Mouse (Mus musculus): ENCODE data around the gene Aox4.

Gene Aox4

DNA sequence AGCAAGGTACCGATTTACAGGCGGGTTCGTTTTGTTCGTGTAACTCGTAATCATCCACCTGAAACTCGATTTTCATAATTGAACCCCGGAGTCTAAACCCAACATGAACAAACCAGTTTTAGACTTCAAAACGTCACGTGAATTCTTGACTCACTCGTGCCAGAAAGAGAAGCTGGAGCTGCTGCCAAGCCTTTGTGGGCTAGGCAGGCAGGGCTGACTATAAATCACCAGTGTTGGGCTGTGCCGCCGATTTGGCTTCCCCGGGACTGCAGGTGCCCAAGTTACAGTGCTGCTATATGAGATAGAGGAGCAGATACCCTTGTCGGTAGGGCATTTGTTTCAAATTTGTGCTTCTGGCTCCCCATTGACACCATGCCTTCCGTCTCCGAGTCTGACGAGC is at the start of gene Aox4:
Aox4 (plus strand) TSS at position 195 of the 400 bp plus-strand sequence.
- DNase-seq (ENCODE audit: low read depth, low spot score), result peak; percentile 51

DNA sequence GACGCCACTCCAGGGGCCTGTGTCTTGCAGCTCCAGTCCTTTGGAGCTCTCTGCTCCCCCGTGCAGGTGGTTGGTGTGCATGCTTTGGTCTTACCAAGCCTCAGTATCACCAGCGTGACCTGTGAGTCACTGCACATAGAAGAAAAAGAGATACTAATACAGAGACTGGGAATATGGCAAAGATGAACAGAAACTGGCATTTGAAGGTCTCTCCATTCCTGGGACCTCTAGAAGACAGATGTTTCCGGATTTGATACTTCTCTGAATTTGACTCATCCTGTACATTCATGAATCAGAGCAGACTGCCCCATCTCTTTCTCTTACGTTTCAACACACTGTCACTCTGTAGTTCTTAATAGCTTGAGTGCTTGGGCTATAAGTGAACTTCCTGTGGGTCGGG is 40.3 kb upstream of the Aox4 start:
- no peak for DNase-seq (ENCODE audit: low read depth, low spot score)

DNA sequence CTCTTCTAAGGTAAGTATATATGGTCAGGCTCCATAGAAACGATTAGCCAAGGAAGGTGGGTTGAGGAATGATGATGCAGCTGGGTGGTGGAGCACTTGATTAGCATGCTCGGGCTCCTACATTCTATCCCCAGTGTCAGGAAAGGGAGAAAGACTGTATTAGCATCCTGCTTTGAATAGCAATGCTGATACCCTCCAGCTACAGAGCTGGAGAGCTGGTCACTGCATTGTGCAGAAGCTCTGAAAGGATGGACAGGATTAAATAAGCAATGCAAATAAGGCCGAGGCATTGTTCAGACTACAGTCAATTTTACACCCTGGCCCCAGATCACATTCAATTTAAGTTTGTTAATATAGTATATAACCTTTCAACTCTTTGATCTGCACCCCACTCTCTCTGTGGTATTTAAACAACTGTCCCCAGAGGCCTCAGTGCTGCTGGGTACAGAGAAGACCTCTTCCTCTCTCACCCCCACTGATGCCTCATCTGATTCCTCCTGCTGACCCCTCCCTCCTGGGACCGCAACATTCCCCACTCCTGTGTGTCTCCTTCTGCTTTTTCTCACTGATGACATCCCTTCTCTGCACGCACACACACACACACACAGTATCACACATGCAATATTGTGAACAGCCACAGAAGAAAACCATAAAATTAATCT is 21.6 kb upstream of the Aox4 start:
- DNase-seq (ENCODE audit: low read depth, low spot score), result no peak

DNA sequence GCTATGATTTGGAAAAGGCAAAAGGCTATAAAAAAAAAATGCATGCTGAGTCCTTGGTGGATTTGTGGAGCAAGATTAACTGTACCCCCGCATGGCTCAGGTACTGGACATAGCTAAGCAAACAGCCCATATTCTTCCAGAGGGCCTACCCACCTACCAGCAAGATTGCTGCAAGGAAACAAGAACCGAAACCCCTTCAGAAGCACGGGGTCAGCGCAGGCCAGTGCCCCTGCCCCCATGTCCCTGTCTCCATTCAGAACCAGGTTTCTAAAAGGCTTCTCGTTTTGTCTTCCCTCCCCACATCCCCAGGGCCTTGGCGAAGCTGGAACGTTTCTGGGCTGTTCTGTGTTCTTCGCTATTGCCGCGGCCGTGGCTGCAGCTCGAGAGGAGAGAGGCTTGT is 15.9 kb upstream of the Aox4 start:
- DNase-seq (ENCODE audit: low read depth, low spot score), result no peak

DNA sequence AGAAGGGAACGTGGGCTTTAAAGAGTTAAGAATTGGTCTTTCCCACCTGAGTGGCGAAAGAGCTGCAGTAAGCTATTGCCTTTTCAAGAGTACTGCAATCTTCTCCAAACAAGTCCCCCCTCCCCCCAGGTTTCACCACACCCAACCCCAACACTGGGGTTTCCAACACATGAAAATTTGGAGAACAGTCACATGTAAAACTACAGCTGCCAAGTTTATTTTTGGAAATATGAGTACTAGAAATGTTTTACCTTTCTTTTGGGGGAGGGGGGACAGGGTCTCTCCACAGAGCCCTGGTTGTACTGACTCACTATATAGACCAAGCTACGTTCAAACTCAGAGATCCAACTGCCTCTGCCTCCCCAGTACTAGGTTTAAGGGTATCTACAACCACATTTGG is 15.2 kb upstream of the Aox4 start:
- DNase-seq (ENCODE audit: low read depth, low spot score), result no peak

DNA sequence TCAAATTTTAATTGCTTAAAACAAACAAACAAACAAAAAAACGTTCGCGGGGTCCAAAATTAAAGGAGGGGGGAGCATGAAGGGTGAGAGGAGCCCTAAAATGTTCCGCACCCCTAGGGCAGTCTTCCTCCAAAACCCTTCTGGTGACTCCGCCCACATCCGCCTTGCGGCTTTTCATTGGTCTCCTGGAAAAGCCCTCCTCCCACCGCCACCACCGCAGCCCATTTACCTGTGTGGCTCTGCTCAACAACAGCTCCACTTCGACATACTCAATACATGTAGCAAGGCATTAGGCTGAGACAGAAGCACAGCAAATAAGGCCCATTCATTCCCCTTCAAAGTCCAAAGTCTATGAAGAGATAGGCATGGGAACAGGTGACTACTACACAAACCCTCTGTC is 14.7 kb upstream of the Aox4 start:
- DNase-seq (ENCODE audit: low read depth, low spot score), result no peak

DNA sequence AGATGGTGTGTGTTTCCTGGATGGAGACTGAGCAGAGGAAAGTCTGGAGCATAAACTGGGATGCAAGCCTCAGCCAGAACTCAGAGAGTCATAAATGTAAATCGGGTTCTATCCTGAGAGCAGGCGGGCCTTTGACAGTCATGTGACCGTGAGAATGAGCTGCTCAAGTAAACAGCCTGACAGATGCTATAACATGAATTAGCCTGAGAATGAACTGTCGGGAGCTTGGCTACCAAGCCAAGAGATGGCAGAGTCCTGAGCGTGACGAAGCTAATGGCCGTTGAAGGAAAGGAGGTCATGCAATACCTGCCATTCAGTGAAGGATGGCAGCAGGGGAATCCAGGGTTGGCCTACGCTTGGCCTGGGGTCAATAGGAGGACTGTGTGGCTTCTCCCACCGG is 13.2 kb upstream of the Aox4 start:
- DNase-seq (ENCODE audit: low read depth, low spot score), result no peak

DNA sequence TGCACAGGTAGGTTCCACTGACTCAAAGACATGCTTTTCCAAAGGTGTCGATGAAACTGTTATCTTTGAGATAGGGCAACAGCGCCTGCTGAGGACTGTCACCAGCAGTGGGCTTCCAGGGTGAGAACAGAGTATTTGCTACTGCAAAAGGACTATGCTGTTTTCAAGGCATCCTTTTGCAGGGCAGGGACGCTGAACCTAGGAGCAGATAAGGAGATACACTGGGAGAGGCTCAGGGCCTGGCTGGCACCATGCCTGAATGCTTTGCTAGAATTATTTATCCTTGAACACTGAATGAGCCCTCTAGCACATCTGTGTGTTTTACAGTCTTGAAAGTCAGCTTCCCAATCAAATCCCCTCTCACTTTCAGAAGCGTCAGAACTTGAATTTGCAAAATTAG is 11.8 kb upstream of the Aox4 start:
- DNase-seq (ENCODE audit: low read depth, low spot score), result no peak

DNA sequence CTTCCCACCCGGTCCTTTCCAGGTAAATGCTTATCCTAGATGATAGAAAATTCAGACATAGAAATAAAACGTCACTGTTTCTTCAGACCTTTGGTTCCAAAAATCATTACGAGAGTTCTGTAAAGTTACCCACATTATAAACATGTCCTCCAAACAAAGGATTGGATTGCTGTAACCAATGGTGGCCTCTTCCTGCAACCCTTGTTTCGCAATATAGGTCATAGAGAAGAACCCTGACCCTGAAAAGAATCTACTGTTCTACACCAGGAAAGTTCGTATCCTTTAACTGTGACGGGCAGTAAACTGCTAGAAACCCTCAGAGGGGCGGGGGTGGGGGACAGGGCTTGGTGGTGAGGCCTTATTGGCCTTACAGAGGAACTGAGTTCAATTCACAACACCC is 2.6 kb downstream of the Aox4 start:
- DNase-seq (ENCODE audit: low read depth, low spot score), result no peak

DNA sequence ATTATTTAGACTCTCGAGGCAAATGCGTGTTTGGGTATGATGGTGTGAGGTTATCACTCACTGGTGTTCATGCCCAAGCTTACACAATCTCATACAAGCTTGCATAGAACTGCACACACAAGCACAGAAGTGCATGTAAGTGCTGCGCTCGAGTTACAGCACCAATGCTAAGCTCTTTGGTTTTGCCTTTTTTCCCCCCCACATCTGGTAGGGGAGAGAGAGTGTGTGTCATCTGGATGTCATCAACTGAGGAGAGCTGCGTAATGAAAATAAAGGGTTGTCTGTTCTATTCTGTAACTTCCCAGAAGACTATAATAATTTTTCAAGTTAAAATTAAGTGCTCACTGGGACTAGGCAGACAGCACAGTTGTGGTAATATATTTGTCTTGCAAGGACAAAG is 3.6 kb downstream of the Aox4 start:
- no peak for DNase-seq (ENCODE audit: low read depth, low spot score)

DNA sequence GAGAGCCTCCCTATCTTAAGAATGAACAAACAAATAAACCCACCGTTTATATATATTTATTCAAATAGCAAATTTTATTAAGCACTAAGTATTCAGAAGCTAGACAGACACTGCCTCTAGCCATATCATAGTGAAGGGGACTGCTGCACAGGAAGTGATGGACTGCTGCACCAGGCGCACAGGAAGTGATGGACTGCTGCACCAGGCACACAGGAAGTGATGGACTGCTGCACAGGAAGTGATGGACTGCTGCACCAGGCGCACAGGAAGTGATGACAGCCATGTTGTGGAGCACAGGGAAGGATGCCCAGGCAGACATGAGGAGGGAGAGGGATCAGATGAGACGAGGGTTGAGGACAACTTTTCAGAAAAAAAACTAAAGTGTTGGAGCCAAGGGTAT is 5.2 kb downstream of the Aox4 start:
- peak; percentile 38 for DNase-seq (ENCODE audit: low read depth, low spot score)

DNA sequence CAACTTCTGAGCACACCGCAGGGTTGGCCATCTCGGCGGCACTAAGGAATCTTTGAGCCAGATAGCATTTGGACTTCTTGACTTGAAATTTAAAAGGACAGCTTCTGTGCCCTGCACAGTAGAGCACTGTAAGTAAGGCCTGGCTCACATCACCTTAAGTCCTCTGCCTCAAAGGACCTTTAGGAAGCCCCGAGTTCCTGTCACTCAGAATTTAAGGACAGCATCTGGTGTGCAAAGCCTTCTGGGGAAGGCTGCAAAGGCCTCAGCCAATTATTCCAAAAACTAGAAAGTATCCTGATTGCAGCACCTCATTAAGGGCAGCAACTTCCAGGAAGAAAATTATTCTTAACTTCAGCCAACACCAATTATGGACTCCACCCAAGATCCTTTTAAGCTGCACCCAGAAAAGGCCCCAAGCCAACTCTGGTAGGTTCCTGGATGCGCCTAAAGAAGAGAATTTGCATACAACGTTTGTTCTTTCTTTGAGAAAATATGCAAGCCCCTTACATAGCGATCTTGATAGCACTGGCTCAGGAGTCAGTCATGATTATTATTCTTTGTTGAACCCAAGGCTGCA is 5.8 kb downstream of the Aox4 start:
- no peak for DNase-seq (ENCODE audit: low read depth, low spot score)

DNA sequence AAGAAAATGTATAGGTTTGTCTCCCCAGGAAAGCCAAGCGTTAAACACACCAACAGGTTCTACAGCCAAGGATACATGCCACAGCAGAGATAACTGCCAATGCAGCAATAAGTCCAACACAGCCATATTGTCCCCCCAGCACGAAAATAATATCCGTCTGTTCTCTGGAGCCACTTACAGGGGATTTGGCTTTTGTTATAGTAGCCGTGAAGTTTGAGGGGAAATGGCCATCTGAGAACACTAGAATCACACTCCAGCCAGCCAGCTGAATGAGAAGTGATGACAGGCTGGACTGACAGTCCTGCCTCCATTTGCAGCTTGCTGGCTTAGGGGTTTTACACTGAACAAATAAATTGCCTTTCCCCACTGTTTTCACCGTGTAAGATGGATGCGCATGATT is 10.9 kb downstream of the Aox4 start:
- no peak for DNase-seq (ENCODE audit: low read depth, low spot score)

DNA sequence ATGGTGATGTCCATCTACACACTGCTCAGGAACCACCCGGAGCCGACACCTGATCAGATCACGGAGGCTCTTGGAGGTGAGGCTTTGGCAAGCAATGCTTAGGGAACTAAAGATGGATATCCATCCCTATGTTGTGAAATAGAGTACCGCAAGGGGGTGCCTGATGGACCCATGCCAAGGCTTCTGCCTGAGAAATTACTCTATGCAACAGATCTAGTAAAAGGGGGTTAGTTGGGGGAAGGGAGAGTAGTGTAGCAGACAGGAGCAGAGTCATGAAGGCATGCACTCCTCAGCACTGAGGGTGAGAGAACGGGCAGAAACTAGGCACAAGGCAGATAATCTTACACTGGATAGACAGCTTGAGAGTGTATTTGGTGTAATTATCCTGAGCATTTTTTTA is 11.7 kb downstream of the Aox4 start:
- DNase-seq (ENCODE audit: low read depth, low spot score), result no peak

DNA sequence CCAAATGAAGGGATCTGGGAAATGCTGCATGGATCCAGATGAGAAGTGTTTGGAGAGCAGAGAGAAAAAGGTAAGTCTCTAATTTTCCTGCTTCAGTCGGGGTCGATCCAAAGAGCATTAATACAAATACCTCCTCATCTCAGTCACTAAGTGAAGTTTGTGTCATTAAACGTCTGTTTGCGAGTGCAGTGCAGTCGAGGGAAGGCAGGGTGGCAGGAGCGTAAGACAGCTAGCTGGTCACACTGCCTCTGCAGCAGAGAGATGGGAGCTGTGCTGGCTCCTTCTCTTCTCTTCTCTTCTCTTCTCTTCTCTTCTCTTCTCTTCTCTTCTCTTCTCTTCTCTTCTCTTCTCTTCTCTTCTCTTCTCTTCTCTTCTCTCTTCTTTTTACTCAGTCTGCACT is 17.9 kb downstream of the Aox4 start:
- DNase-seq (ENCODE audit: low read depth, low spot score), result no peak

DNA sequence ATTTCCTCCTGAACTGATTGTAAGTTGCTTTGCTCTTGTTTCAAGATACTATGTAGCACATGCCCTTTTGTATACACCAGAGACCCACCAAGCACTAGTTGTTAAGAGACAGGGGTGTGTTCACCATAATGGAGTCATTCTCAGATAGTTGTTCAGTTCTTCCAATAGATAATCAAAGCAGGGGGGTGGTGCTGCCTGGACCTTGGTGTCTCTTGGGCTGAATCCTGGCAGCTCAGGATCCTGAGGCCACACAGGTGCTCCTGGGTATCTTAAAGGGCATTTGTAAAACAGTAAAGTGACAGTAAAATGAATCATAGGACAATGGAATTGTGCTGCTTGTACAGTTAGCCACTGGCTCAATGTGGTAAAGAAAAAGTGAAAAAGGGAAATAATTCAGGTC is 18.7 kb downstream of the Aox4 start:
- no peak for DNase-seq (ENCODE audit: low read depth, low spot score)

DNA sequence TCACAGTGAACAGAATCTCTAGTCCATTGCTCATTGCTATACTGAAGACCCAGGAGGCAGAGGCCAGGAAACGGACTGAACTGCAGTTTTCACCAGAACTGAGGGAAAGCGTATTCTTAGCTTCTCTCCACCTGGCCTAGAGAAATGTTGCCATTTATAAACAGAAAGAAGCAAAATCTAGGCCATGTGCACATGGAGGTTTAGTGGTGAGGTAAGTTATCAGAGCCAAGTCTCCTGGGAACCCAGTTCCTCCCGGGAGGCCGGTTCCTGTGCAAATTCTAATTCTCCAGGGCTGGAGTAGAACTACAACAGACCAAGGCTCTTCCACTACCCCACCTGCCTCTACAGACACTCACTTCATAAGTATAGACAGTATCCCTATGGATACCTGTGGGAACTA is 19.6 kb downstream of the Aox4 start:
- no peak for DNase-seq (ENCODE audit: low read depth, low spot score)

DNA sequence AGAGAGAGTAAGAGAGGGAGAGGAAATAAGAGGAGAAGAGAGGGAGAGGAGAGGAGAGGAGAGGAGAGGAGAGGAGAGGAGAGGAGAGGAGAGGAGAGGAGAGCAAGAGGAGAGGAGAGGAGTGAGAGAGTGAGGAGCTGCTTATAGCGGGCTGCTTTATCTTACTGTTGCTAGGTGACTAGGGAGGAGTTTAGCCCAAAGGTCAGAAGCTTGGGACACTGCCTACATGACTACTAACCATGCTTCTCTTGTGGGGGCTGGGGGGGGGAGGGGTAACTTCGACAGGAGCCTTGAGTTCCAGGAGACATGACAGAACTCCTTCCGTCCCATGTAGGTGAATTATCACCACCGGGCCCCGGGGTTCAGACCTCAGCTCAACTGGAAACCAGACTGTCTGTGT is 20.3 kb downstream of the Aox4 start:
- no peak for DNase-seq (ENCODE audit: low read depth, low spot score)

DNA sequence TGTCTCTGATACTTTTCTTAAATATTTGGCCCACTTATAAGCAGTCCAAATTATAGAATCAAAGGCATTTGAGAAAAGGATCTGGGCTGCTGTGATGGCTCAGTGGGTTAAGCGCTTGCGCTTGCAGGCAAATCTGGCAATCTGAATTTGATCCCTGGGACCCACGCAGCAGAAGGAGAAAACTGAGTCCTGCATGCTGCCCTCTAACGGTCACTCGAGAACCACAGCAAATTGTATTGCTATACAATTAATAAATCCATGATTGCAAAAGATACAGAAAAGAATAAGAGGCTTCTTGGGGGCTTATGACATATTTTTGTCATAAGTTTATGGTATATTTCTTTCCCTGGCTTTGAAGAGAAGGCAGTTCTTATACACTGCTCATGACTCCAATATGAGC is 25.2 kb downstream of the Aox4 start:
- DNase-seq (ENCODE audit: low read depth, low spot score), result no peak

DNA sequence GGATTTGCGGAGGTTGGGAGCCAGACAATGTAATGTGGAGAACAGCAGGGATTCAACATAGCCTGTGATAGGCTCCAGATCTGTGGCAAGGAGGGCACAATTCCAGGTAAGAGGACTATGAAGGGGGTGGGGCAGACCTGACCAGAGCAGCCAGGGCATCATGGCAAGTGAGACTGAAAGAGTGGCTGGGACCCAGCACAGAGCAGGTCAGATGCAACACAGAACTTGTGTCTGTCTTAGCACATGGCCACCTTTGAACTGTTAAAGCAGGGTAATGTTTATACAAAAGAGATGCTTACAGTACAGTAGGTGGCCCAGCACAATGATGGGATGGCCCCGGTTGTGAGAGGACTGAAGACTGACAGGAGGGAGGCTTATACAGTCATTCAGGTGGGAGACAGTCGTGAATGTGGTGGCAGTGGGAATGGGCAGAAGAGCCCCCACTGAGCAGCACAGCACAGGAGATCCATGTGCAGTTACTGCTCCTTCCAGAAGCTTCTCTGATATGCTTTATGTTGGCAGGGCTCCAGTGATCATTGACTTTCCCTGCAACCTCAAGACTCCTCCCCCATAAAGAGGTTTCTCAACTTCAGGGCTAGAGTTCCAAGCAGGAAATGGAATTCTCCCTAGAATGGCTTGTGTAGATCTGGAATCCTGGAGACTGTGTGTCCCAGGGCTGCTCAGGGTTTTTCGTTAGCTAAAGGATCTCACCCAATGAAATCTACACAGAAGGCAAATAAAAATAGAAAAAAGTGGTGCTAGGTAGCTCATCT is 27.5 kb downstream of the Aox4 start:
- DNase-seq (ENCODE audit: low read depth, low spot score), result peak; percentile 15

DNA sequence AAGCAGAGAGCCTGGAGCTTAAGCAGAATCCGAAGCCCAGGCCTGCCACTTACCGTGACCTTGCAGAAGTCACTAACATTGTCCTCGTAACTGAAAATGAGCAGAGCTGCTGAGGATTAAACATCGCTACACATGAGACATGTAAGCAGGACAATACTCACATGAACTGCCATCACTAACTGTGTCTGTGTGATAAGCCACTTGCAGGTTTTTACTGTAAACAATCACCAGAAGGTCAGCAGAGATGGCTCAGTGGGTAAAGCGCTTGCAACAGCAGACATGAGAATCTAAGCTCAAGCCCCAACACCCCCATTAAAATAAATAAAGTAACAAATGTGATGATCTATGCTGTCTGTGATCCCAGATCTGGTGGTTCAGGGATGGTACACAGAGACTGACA is 28.2 kb downstream of the Aox4 start:
- DNase-seq (ENCODE audit: low read depth, low spot score), result no peak

DNA sequence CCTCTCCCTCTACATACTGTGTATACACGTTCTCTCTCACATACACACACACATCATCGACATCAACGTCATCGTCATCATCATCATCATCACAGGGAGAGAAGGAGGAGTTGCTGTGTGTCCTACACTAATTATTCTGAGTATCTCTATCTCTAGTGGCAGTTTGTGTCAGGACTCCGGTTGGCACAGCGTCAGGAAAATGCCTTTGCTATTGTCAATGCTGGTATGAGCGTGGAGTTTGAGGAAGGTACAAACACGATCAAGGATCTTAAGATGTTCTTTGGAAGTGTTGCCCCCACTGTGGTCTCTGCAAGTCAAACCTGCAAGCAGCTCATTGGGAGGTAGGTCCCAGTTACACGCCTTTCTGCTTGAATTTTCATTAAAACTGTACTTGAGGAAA is 28.8 kb downstream of the Aox4 start:
- DNase-seq (ENCODE audit: low read depth, low spot score), result no peak

DNA sequence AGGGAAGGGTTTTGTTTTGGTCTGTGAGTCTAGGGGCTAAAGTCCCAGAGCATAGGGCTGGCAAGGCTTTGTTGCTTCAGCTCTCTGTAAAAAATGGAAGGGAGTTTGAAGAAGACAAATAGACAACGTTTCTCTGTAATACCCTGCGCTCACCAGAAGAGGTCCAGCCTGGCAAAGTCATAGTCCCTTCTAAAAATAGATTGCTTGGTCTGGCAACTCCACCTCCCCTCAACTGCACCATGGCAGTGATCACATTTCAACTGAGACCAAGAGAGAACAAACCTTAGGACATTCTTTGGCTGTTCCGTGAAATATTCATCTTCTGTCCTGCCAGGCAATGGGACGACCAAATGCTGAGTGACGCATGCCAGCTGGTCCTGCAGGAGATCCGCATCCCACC is 30.1 kb downstream of the Aox4 start:
- peak; percentile 29 for DNase-seq (ENCODE audit: low read depth, low spot score)

All from 3T3-L1 (cell line).